Mouse (Mus musculus): ENCODE results near the gene Iqch. TPM values are rescaled to one million over a fixed set of nuclear protein-coding genes. Genes with fewer than 3 reads are reported as not detected.
"Not testable (repeated sequence)": the region's sequence is repeated elsewhere in the genome, so short reads cannot be mapped to it uniquely, and the experiment has no call there.

Gene Iqch
- total RNA-seq, 2 experiments from 2014 or later = 0.12 to 0.25 TPM

GRCm38 (mm10) chr9:63571895-63572294 lies 30.4 kb downstream of the Iqch start:
- no peak for DNase-seq (ENCODE audit: extremely low spot score in 1 of 2, low spot score in 1 of 2)

- no peak for DNase-seq (ENCODE audit: extremely low spot score in 1 of 2, low spot score in 1 of 2)
These were observed 33.5 kb downstream of the Iqch start for GRCm38 (mm10) chr9:63568808-63569207.

GRCm38 (mm10) chr9:63568314-63568713 lies 34.0 kb downstream of the Iqch start:
- no peak for DNase-seq (ENCODE audit: extremely low spot score in 1 of 2, low spot score in 1 of 2)

GRCm38 (mm10) chr9:63563436-63563835 lies 38.9 kb downstream of the Iqch start:
- no peak for DNase-seq (ENCODE audit: extremely low spot score in 1 of 2, low spot score in 1 of 2)

- no peak for DNase-seq (ENCODE audit: extremely low spot score in 1 of 2, low spot score in 1 of 2)
These were observed 40.4 kb downstream of the Iqch start for GRCm38 (mm10) chr9:63561931-63562330.

GRCm38 (mm10) chr9:63556933-63557332 lies 45.4 kb downstream of the Iqch start:
- no peak for DNase-seq (ENCODE audit: extremely low spot score in 1 of 2, low spot score in 1 of 2)

GRCm38 (mm10) chr9:63556316-63556715 lies 46.0 kb downstream of the Iqch start:
- no peak for DNase-seq (ENCODE audit: extremely low spot score in 1 of 2, low spot score in 1 of 2)

- no peak for DNase-seq (ENCODE audit: extremely low spot score in 1 of 2, low spot score in 1 of 2)
These were observed 46.8 kb downstream of the Iqch start for GRCm38 (mm10) chr9:63555460-63555990.

DNA sequence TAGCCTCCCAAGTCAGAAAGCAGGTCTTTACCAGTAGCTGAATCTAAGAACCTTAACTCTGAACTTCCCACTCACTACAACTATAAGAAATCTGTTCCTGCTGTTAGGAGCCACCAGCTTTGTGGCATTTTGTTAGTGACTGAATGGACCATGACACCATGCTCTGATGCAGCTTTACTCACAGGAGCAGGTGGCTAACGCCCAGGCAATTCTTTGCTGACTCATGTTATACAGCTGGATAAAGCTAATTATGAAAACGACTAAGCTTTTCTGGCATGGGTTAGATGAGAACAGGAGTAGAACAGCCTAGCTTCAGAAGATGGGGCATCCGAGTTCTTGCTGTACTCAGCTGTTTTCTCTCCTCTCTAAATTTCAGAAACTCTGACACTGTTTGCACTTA lies 48.7 kb downstream of the Iqch start:
- no peak for DNase-seq (ENCODE audit: extremely low spot score in 1 of 2, low spot score in 1 of 2)

DNA sequence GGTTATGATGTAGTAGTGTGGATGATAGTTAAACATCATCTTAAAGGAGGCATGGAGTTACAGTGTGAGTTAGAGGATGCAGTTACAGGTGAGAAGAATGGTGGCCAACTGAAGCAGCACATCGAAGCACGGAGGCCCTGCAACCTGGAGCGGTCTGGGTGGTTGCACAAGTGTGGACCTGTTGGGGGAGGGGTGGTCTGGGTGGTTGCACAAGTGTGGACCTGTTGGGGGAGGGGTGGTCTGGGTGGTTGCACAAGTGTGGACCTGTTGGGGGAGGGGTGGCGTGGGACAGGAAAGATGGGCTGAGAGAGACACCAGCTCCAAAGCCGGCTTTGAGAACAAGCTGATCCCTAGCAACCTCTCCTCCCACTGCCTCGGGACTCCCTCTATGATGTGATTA lies 51.6 kb downstream of the Iqch start:
- DNase-seq (ENCODE audit: extremely low spot score in 1 of 2, low spot score in 1 of 2) = not testable (repeated sequence)

DNA sequence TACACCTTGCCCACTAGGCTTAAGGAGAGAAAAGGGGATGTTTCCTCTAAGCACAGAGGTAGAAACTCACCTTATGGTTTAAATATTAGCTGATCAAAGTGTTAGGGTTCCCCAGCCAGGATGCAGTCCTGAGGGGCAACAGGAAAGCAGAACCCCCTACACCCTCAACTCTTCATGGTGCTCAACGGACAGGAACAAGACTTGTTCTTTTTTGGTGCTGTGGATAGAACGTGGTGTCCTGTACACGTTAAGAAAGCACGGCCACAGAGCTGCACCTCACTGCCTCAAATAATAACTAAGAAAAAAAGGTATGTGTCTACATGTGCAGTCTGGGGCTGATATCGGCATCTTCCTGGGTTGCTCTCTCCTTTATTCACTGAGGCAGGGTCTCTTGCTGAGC lies 53.3 kb downstream of the Iqch start:
- no peak for DNase-seq (ENCODE audit: extremely low spot score in 1 of 2, low spot score in 1 of 2)

- DNase-seq (ENCODE audit: extremely low spot score in 1 of 2, low spot score in 1 of 2) = no peak
These were observed 60.4 kb downstream of the Iqch start for GRCm38 (mm10) chr9:63541926-63542325.

GRCm38 (mm10) chr9:63541301-63541700 lies 61.0 kb downstream of the Iqch start:
- DNase-seq (ENCODE audit: extremely low spot score in 1 of 2, low spot score in 1 of 2) = no peak

DNA sequence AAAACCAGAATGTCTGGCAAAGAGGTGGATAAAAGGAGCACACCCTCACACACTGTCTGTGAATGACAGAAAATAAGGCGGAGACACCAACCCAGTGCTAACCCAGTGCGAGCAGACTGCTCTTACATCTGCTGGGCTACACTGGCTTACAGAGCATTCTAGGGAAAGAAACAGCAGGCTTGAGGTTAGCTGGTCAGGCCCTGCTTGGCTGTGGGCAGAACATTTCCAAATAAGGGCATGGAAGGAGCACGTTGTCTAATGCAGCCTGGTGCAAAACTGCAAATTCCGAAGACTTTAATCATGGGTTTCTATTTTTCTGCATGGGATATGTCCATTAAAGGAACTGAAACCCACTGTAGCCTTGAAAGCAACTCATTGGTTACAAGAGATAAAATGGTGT lies 64.8 kb downstream of the Iqch start:
- DNase-seq (ENCODE audit: extremely low spot score in 1 of 2, low spot score in 1 of 2) = no peak

- DNase-seq (ENCODE audit: extremely low spot score in 1 of 2, low spot score in 1 of 2) = peak in 1 of 2 experiments; percentile 15
These were observed 67.3 kb downstream of the Iqch start for GRCm38 (mm10) chr9:63535042-63535441.

DNA sequence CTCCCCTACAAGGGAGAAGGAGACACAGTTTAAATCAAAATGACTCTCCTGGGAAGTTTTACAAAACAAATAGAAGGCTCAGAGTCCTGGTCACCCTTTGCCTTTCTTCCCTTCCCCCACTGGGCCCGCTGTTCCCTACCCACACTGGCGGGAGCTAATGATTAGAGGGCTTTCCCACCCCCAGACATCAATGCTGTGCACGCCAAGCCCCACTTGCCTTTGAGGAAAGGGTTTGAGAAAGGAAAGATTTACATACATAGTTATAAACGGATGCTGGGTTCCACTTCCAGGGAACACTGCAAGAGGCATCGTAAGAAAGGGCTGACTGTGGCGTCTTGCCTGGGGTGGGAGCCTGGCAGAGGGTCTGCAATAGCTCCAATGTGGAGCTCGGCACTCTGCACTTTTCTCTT lies 67.9 kb downstream of the Iqch start:
- peak in 1 of 2 experiments; percentile 11 for DNase-seq (ENCODE audit: extremely low spot score in 1 of 2, low spot score in 1 of 2)

DNA sequence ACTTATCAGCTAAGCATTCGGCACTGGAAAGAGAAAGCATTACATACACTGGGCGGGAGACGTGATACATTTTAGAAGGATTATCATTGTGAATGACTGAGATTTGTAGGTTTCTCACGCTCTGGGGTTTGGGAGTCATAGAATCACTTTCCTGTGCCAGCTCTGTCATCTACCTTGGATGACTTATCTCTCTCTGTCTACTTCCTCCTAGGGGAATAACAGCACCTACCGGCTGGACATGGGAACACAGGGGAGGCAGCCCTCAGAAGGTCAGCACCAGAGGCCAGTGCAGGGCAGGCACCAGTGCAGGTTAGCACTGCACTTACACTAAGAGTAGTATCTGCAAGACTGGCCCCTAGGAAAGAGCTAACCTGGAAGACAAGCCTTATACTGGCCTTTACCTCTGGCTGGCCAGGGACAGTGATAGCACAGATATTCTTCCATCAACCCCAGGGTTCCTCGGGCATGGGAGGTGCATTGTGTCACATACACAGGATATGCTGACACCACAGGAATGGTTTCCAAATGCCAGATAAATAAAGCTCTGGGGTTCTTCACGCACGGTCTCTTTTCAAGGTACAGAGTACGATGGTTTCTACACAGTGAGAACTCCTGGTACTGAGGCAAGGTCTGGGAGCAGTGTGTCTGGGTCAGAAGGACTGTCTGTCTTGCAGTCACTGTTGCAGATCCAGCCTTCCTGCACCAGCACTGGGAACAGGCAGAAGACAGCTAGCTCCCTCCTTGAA lies 69.2 kb downstream of the Iqch start:
- DNase-seq (ENCODE audit: extremely low spot score in 1 of 2, low spot score in 1 of 2) = no peak

DNA sequence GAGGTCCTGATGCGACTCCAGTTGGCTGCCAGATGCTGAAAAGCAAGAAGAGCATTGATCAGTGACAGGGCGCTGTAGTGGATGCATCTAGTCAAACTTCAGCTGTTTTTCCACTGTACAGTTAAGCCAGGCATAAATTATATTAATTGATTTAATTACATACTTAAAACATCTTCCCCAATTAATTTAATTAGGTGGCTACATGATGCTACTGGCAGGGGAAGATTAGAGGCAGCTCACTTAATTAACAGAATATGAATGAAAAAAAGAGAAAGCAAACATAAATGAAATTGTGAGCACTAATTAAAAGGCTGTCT lies 78.4 kb downstream of the Iqch start:
- DNase-seq (ENCODE audit: extremely low spot score in 1 of 2, low spot score in 1 of 2) = no peak

GRCm38 (mm10) chr9:63523251-63523936 lies 78.9 kb downstream of the Iqch start:
- DNase-seq (ENCODE audit: extremely low spot score in 1 of 2, low spot score in 1 of 2) = no peak

DNA sequence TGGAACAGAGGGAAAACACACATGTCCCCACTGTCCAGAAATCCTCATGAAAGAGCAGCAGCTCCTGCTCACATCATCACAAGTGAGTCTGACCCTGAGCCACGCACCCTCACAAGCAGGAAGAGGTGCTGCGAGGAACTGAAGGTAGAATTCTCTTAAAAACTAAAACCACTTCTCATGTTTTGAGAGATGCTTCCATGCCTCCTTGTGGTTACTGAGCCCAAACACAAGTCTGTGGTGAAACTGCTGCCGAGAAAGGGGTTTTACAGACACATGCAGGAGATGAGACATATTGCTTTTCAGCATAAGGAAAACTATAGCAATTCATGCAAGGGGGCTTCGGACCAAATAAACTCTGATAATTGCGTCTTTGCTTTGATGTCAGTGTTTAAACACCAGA lies 89.4 kb downstream of the Iqch start:
- no peak for DNase-seq (ENCODE audit: extremely low spot score in 1 of 2, low spot score in 1 of 2)

DNA sequence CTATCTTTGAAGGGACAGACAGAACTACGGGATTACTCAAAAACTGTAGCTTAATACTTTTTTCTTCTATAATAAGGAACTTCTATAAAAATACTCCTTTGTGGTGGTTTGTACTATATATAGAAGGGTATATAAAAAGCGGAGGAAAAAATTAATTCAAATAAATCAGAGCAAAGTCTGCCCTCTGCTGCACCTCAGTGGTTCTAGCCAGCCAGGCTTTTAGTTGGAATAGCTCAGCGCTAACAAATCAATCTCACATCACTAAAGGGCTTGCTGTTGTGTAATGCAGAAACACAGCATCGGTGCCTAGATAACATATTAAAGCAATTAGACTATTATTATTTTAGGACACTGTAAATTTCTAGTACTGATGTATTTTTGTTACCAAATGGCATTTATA lies 91.3 kb downstream of the Iqch start:
- DNase-seq (ENCODE audit: extremely low spot score in 1 of 2, low spot score in 1 of 2) = no peak

DNA sequence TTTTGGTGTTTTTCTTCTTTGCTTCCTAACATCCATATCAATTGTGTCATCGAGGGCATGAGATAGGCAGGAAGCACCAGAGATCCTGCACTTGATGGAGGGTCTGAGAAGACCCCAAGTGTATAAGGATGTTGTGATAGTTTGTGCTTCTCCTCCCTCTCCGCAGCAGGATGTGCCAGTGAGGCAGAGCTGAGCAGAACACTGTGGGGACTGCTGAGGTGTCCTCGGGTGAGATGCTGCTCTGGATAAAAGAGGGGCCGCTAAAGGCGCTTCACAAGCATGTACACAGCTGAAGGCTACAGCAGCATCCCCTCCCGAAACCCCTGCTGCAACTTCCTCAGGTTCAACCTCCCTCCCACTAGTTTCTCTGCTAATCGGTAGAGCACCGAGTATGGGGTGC lies 95.2 kb downstream of the Iqch start:
- no peak for DNase-seq (ENCODE audit: extremely low spot score in 1 of 2, low spot score in 1 of 2)

Data from layer of hippocampus, postnatal 25 days (tissue).